Mouse (Mus musculus) spleen, adult 18-20 months (tissue): ENCODE measurements around the gene Avpi1.

Experiments used
- DNase-seq, 2 experiments: peaks; one replicate each; pipeline ENCODE4 v3.0.0; 2022; ENCODE audit warnings: mixed read lengths in 2 of 2

Gene Avpi1

DNA sequence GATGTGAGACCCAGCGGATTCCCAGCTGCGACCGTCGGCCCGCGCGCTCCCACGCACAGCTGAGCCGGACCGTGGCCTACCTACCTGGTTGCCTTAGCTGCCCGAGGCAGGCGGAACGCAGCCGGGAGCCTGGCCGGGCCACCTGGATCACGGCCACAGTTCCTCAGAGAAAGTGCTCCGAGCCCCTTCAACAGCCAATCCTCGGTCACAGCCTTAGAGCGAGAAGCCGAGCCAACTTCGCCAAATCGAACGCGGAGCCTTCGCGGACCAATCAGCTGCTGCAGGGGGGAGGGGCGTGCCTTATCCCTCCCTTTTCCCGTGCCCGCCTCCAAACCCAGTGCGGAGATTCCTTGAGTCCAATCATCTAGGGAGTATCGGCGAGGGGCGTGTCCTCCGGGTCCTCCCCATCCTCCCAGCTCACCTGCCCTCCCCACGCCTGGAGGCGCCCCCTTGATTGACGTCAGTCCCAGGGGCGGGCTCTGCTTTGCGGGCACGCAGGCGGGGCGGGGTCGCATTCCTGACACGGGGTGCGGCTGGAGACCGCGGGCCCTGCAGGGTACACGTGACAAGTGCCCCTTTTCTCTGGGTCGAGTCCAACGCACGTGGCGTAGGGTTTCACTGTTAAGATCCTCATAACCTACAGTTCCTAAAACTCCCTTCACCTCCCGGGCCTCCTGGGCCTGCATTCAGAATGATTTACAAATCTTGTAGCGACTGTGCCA lies at the start of gene Avpi1:
TSS of gene Avpi1 (minus strand) at position 273 of the 722 bp plus-strand sequence.
- DNase-seq, result peak; percentile 88 to 93

DNA sequence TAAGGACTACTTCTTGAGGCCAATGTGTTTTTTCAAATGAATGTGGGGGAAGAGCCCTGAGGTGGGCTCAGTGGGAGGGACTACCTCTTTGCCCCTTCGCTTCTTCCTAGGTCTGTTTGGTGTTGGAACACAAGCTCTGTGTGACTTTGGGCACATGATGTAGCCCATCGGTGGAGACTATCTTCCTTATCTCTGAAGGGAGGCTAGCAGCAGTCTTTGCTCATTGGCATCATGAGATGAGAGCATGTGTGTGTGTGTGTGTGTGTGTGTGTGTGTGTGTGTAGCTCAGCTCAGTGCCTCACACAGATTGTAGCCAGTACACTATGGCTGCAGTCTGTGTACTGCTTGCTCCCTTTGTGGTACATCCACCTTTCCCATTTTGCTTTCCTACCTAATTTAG lies 48.6 kb upstream of the Avpi1 start:
- DNase-seq, result no peak

DNA sequence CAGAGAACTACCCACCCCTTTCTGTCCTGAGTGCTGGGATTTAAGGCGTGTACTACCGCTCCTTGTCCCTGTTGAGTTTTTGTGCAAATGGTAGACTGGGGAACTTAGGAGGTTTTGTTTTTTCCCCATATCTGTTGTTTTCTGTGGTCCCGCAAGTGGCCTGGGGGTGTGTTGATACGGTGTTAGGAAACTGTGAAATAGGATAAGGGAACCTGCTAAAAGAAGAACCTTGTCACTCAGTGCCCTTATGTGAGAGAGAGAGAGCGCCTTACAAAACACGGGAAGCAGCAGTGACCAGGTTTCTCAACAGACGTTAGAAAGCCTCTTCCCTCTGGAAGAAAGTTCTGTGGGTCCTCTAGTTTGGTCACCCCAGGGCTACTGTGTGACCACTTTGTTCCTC lies 48.0 kb upstream of the Avpi1 start:
- no peak for DNase-seq

DNA sequence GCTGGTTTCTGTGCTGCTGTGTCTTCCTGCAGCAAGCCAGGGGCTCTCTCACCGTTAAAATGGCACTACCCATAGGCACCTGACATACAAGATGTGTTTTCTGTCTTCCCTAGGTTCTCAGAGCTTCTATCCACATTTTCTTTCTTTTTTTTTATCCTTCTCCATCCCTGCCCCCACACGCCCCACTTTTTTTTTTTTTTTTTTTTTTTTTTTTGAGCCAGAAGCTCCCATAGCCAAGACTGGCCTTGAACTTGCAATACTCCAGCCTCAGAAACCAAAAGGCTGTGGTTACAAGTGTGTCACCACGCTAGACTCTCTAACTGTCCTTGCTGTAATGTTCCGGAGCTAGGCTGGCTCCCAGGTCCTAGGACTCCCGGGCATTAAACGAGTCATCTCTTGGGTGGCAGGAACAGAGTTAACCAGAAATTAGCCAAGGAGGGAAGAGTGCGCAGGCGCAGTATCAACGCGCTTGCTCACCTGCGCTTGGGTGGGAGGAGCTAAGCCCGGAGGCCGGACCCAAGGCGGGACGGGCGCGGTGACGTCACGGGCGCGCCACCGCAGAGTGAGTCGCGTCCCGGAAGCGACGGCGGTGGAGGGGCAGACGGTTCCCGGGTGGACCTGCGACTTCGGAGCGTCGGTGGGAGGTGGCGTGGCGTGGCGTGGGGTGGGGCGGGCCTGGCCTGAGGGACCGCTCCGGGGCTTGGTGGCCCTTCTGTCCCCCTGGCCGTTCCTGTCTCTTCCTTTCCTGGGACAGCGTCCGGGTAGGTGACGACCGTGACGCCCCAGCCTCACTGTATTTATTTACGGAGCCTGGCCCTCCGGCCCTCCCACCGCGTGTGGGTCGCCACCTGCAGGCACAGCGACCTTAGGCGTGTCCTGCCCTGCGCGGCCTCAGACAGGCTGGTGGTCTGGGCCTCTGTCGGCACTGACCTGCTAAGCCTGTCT lies 41.4 kb upstream of the Avpi1 start:
- DNase-seq, result peak; percentile 92 to 93

DNA sequence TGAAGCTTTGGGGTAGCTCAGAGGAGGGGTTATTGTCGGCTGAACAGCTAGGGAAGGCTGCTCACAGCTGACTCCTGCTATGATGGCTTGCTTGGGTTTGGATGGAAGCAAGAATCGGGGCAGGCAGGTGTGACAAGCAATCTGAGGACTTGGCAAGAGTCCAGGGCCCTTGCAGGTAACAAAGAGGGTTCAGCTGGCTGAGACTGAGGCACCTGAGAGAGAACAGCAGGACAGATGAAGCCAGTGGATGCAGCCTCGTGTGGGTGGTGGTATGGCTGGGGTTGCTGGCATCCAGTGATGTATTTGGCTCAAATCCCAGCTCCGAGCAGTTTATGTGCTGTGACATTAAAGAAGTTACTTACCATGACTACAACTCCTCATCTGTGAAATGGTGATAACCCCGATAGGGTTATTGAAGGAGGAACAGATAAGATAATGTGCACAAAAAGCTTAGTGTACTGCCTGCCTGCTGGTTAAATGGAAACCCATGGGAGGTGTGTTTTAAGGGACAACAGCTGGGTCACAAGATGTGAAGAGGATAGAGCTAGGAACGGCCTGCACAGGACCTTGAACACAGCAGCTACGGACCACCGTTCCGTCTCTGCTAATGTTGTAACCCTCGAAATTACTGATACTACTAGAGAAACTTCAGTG lies 40.6 kb upstream of the Avpi1 start:
- DNase-seq, result no peak

DNA sequence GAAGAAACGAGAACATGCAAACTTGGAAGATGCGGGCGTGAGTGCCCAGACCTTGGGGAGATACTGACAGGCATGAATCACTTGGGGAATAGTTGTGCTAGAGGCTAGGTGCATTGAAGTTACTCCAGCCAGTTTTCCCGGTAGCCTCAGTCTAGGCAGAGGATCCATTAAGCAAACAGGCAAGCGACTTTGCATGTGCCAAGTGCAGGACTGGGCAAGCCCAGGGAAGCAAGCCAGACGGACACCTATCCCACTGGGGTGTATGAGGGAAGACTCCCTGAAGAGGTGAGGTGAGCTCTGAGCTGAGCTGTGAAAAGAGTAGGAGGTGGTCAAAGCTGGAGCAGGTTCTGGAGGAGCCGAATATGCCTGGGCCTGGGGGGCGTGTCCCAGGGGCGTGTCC lies 38.6 kb upstream of the Avpi1 start:
- DNase-seq, result no peak

DNA sequence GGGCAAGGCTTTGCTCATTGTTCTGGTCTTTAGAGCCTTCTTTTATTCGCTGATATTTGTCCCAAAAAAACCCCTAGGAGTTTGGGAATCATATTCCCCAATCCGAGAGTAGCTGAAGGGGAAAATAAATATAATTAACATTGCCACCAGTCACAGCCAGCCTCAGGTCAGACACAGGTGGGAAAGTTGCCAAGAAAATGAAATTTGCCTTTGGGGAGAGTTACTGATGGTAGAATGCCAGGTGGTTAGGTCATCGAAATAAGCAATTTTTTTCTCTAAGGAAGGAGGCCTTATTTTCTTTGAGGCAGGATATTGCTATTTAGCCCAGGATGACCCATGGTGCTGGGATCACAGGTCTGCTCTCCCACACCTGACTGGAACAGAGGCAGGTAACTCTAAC lies 37.9 kb upstream of the Avpi1 start:
- no peak for DNase-seq

DNA sequence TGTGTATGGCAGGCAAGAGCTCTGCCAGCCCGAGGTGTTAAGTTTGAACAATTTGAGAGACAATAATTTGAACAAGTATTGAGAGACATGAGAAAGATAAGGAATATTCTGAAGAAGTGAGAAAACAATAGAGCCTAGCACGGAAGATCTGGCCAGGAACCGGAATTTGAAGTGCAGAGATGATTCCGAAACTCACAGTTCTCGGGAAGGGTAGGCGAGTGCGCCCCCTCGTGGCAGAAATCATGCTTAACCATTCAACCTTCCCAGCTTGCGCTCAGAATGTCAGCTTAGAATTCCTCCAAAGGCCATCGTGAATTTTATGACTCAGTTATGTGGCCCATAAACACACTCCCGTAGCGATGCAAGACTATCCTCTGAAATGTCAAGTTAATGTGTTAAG lies 37.3 kb upstream of the Avpi1 start:
- peak; percentile 63 to 90 for DNase-seq

DNA sequence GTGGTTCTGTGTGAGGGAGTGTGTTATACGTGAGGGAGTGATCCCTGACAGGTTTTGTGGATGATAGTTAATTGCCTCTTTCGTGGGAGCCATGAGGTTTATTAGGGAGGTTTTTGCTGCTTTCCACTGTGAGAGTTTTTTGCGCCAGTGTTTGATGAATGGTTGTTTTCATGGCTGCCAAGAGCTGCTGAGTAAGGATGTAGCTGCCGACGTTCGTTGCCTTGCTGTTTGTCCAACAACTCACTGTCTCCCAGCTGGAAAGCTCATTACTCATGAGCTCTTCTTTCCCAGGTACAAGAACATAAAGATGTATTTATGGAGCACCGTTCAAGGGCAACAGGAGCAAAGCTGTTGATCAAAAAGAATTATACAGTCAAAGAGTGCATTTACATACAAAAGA lies 35.3 kb upstream of the Avpi1 start:
- no peak for DNase-seq

DNA sequence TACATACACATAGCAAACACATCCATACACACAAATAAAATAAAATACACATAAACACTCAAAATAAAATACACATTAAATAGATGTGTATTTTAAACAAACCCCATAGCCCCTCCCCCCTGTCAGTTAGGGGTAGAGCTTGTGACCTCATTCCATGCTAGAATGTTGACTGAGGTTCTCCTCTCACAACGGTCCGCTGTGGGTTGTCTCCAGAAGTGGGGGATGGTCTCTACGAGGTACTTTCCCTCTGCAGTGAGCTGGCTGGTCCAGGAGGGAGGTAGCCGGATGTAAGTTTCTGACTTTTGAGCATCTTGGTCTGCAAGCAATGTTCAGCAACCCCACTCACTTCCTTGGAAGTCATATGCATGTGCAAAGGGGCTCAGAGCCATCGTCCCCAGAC lies 34.9 kb upstream of the Avpi1 start, which contains the start of gene Zfyve27:
TSS of gene Zfyve27 (plus strand) at position 188 of the 400 bp plus-strand sequence.
- no peak for DNase-seq

DNA sequence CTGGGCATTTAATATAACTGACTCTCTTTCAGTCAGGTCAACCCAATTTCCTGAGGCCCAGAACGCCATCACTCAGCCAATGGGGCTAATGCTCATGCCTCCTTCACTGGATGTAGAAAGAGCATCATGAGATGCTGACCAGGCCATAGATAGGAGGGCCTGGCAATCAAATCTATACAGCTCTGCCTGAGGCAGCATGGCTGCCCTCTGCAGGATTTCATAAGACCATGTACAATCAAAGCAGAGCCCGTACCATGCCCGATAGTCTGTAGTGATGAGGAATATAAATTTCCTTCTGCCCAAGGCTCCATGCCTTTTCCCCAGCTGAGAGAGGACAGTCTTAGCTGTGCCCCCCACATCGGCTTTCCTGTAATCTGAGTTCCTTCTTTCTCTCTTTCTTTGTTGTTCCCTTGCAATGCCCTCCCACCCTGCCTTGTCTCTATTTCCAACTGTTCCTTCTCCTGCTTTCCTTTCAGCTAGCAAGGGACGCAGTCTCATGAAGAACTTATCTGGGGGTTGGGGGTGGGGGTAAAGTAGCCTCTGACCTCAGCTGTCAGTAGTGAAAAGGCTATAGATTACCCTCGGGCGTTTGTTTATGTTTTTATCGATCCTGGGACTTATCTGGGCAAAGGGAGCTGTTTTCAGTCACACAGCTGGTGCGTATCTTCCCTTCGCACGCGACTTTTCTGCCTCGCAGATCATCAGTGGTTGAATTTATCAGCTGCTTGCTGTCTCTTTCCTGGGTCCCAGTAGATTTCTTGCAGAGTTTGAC lies 29.6 kb upstream of the Avpi1 start:
- no peak for DNase-seq

DNA sequence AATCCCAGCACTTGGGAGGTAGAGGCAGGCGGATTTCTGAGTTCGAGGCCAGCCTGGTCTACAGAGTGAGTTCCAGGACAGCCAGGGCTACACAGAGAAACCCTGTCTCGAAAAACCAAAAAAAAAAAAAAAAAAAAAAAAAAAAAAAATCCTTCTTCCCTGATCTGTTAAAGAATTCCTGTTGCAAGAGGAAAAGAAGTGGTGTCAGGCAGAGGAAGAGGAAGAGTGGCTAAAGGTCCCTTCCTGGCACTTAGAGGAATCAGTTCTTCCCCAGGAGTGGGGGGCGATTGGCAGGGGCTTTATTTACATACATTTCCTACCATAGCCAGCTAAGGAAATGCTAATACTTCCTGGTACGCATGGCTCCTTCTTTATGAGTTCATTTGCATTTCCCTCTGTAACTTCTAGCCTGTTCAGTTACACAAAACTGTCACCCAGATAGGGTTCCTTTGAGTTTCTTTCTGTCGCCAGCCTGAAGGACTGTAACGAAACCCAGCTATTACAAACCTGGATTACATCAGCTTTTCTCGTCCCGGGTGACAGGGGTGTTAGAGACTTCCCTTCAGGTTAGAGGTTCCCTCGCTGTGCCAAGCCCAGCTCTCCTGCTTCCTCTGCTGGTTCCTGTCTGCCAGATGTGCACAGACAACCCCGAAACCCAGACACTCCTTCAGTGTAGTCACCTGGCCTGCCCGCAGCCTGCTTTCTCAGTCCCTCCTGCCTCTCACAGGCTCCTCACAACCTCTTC lies 28.8 kb upstream of the Avpi1 start:
- no peak for DNase-seq

DNA sequence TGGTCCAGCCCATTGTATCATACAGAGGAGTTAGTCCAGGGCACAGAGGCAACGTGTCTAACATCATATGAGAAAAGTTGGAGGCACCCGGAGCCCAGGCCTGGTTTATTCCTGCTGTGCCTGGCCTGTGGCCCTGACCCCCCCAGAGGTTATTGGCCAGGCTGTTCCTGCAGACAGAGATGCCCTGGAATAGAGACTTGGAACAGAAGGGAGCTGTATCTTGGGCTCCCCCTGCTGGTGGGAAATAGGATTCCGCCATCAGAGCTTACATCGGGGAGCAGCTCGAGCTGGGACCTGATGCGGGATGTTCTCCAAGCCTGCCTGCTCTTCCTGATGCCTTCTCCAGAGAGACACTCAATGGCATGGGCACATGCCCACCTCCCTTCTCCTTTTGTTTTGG lies 23.1 kb upstream of the Avpi1 start:
- peak; percentile 49 to 81 for DNase-seq

DNA sequence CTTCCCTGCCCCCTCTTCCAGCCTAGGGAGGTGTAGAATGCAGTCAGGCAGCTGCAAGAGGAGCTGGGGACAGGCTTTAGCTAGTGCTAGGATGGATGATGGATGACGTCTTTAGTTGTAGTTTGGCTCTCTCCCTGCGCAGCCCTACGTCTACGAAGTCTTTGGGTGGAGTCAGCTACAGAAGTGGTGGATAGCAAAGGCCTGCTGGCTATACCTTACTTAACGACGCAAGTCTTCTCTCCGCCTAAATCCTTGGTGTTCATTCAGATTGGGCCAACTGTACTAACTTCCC lies 19.7 kb upstream of the Avpi1 start:
- no peak for DNase-seq

DNA sequence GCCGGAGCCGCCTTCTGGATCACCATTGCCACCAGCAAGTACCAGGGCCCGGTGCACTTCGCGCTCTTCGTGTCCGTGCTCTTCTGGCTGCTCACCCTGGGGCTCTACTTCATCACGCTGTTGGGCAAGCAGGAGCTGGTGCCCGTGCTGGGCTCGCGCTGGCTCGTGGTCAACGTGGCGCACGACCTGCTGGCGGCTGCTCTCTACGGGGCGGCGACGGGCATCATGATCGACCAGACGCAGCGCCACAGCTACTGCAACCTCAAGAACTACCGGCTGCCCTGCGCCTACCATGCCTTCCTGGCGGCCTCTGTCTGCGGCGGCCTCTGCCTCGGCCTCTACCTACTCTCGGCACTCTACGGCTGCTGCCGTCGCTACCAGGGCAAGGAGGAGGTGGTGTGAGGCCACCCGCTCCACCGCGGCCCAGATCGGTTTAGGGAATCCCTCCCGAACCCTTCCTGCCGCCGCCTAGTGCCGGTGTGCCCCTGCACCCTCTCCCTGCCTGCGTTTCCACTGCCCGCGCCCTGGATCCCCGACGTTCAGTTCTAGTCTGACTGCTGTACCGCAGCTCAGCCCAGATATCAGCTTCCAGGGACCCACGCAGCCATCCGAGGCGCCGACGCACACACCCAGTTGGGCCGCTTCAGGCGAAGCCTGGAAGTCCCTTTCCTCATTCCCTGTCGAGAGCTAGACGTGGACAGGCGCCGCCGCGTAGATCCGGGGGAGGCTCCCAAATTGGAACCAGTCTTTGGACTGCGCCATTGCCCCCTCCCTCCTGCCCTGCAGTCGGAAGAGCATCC lies 19.1 kb upstream of the Avpi1 start:
- peak; percentile 13 to 53 for DNase-seq

DNA sequence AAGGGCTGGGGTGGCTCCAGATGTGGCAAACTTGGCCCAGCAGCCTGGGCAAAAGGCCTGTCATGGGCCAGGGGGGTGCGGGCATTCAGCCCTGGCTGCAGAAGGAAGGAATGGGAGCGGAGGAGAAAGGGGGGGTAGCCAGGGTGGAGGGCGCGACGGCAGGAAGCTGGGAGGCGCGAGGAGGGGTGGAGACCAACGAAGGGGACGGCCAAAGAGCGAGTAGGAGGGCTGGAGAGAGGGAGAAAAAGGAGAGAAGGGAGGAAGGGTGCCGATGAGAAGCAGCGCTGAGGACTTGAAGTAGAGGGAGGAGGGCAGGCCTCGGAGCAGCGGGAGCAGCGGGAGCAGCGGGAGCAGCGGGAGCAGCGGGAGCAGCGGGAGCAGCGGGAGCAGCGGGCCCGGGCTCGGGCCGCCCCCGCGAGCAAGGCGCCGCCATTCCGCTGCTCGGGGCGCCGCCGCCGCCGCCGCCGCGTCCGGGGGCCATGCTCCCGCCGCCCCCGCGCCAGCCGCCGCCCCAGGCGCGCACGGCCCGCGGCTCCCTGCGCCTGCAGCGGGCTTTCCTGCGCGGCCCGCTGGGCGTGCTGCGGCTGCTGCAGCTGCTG lies 18.4 kb upstream of the Avpi1 start, which contains the start of gene Marveld1:
TSS of gene Marveld1 (plus strand) at position 231 of the 599 bp plus-strand sequence.
- peak; percentile 35 to 43 for DNase-seq

DNA sequence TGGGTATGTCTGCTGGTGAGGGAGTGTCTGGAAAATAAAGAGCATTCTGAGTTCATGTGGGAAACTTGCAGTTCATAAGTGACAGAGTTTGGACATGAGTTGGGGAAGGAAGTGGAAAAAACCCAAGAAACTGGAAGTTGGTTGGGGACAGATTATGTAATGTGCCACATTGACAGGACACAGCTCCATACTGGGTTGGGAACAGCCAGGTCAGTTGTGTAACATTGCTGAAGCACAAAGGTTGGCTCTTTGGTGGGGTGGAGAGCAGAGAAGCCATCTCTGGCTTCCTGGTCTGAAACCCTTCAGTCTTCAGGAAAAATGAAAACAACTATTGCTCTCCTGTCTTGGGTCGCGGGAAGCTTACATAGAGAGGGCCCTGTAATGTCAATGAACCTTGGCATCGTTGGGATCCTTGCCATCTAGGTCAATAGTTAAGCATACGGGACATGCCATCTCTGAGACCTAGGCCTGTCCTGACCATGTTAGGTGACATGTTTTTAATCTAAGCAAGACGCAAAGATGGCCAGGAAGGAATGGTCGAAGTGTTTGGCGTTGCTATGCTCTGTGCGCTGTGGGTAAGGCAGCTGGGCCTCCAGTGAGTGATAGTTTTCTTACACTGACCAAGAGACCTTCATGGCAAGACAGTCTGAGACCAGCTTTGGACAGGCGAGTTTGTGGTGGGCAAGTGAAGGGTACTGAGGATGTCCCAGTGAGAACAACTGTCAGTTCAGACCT lies 17.6 kb upstream of the Avpi1 start:
- DNase-seq, result no peak

DNA sequence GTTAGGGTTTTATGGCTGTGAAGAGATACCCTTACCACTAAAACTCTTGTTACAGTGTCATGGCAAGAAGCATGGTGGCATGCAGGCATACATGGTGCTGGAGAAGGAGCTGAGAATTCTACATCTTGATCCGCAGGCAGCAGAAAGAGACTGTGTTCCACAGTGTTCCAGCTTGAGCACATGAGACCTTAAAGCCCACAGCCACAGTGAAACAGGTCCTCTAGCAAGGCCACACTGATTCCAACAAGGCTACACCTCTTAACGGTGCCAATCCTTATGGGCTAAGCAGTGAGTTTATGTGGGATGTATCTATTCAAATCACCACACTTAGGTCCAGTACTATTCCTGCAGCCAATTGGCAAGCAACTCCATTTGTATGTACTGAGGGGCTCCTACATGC lies 16.9 kb upstream of the Avpi1 start:
- DNase-seq, result no peak

DNA sequence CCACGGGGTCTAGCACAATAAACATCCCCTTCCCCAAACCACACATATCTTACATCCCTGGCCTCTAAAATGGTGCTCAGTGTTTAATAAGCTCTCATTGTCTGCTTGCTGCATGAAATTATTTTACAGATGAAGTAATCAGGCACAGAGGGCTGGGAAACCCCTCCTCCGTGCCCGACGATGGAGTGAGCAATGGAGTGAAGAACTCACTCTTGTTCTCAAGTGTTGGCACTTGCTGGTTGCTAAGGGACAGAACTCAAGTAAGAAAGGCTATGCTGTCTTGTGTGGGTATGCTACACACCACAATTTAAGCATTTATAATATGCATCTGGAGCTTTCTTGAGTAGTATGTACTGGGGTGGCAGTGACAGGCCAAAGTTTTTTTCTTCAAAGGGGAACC lies 16.4 kb upstream of the Avpi1 start:
- DNase-seq, result no peak
